ENCODE assay signal across 21 mouse cellular contexts in genomic region chr10:93868401-93868800, GRCm38 (mm10). TPM values are rescaled to one million over a fixed set of nuclear protein-coding genes. Genes with fewer than 3 reads are reported as not detected.
DNase-seq lines count a peak whose midpoint lies in the region; ATAC-seq lines count a peak whose summit lies in the region.
"Had no signal": no experiment of that assay in that cellular context is flagged by ENCODE, and none has a peak within 500 bp of the region (broad histone marks: within the 10 kb centered on the region; RNA-seq: fewer than 3 reads in every experiment).

No protein-coding gene starts in this region.

- intact Hi-C loops in heart, postnatal 14 days (cut with DNase I): no loop called here

- ATAC-seq in CD4-positive, CD25-positive, alpha-beta regulatory T cell, adult 4 months: peak; percentile 88
- ATAC-seq in activated CD4-positive, CD25-positive, alpha-beta regulatory T cell, adult 4 months: peak; percentile 84
- peak; percentile 84 for ATAC-seq in inflammation-experienced regulatory T-cells, adult 6 months
- ATAC-seq: forebrain, embryonic 14.5 days; forebrain, embryonic 16.5 days; Patski had no signal

- DNase-seq in CD4-positive helper T cell, adult 2 months (ENCODE audit: low read depth, low spot score): peak; percentile 45
- DNase-seq in heart, postnatal 14 days: no peak
- no peak for DNase-seq in adrenal gland, postnatal 36 days
- DNase-seq in spleen, adult 12 weeks (ENCODE audit: low spot score): no peak
- DNase-seq: adrenal gland, adult 2 months; adrenal gland, postnatal 10 days; adrenal gland, postnatal 25 days; B cell, adult 2 months; cerebellum, adult 11-12 months; cerebellum, adult 2 months; cerebellum, adult 9-10 months; cerebellum, postnatal 10 days; cerebellum, postnatal 25 days; embryo, embryonic 11 days had no signal

RNA-seq across cellular contexts. Expression of gene Metap2, which starts 28.5 kb away (rescaled TPM):
- polyA plus RNA-seq in CD4-positive, CD25-positive, alpha-beta regulatory T cell, adult 4 months (2017; shearing (Covaris generic)): 100 to 1,000 TPM; 169 to 171 TPM
- 100 to 1,000 TPM; 188 to 241 TPM for polyA plus RNA-seq in activated CD4-positive, CD25-positive, alpha-beta regulatory T cell, adult 4 months (2017; shearing (Covaris generic))
- polyA plus RNA-seq in inflammation-experienced regulatory T-cells, adult 6 months (2017; shearing (Covaris generic)): 100 to 1,000 TPM; 177 to 252 (median 239) TPM
- total RNA-seq in heart, postnatal 14 days (2021): 100 to 1,000 TPM; 118 to 136 TPM
- 100 to 1,000 TPM; 181 to 185 TPM for total RNA-seq in adrenal gland, postnatal 36 days (2021)

RNA-seq across cellular contexts. Expression of gene Usp44, which starts 37.0 kb away (rescaled TPM):
- not detected for polyA plus RNA-seq in CD4-positive, CD25-positive, alpha-beta regulatory T cell, adult 4 months (2017; shearing (Covaris generic))
- polyA plus RNA-seq in activated CD4-positive, CD25-positive, alpha-beta regulatory T cell, adult 4 months (2017; shearing (Covaris generic)): under 1 TPM in 1 of 2 experiments, not detected in 1; 0.17 TPM
- polyA plus RNA-seq in inflammation-experienced regulatory T-cells, adult 6 months (2017; shearing (Covaris generic)): under 1 TPM; 0.24 to 0.65 (median 0.31) TPM
- under 1 TPM in 1 of 2 experiments, not detected in 1; 0.15 TPM for total RNA-seq in heart, postnatal 14 days (2021)
- not detected for total RNA-seq in adrenal gland, postnatal 36 days (2021)
- total RNA-seq: adrenal gland, adult 2 months; adrenal gland, postnatal 10 days; adrenal gland, postnatal 25 days had no signal
- polyA plus RNA-seq: adrenal gland, adult 2 months; erythroblast, embryonic 14.5 days had no signal
